Mouse (Mus musculus): Measurements from ENCODE around the gene Cadm4.

- no peak for TF ChIP-seq NELFE (IDR thresholded peaks at IDR 0.05; ENCODE audit: low read depth, low read length)
- no peak for TF ChIP-seq EP300 (IDR thresholded peaks at IDR 0.05; ENCODE audit: low read length)
- TF ChIP-seq POLR2AphosphoS2 (IDR thresholded peaks at IDR 0.05; ENCODE audit: low read depth, low read length): no peak
- TF ChIP-seq POLR2A (IDR thresholded peaks at IDR 0.05; ENCODE audit: low read depth, low read length): no peak
Observed at GRCm38 (mm10) chr7:24501492-24501891, 19.7 kb downstream of the Cadm4 start.
